Mouse (Mus musculus) heart, embryonic 11.5 days (tissue): Measurements from ENCODE around the gene Srcin1. TPM values are rescaled to one million over a fixed set of nuclear protein-coding genes. Genes with fewer than 3 reads are reported as not detected.

ENCODE experiments used
- ATAC-seq: fragments of 200-750 bp; cut with Nextera tagmentation; replicated peaks from 2 replicates; pipeline ENCODE4 v1.8.0; 2017; ENCODE audit warnings: moderate library complexity; ENCODE audit not compliant: insufficient number of reproducible peaks, low FRiP score, low TSS enrichment
- H3K27ac ChIP-seq: fragments of 300-500 bp; sonication (generic); 2 replicates; pipeline ENCODE4 v1.5.1; 2014; ENCODE audit warnings: mild to moderate bottlenecking, low read depth, low read length
- H3K27me3 ChIP-seq: fragments of 300-500 bp; sonication (generic); 2 replicates; pipeline ENCODE4 v1.6.1; 2014; ENCODE audit warnings: mild to moderate bottlenecking, low read length, mixed read lengths; ENCODE audit not compliant: control insufficient read depth, insufficient read depth
- H3K36me3 ChIP-seq: fragments of 300-500 bp; sonication (generic); 2 replicates; pipeline ENCODE4 v1.6.1; 2014; ENCODE audit warnings: mild to moderate bottlenecking, low read length, moderate library complexity, mixed read lengths; ENCODE audit not compliant: control insufficient read depth, insufficient read depth
- H3K4me1 ChIP-seq: fragments of 300-500 bp; sonication (generic); 2 replicates; pipeline ENCODE4 v1.6.1; 2014; ENCODE audit warnings: low read length; ENCODE audit not compliant: control insufficient read depth, insufficient read depth
- H3K4me2 ChIP-seq: fragments of 300-500 bp; sonication (generic); 2 replicates; pipeline ENCODE4 v1.6.1; 2014; ENCODE audit warnings: mild to moderate bottlenecking, moderate library complexity
- H3K4me3 ChIP-seq: fragments of 300-500 bp; sonication (generic); 2 replicates; pipeline ENCODE4 v1.5.1; 2014; ENCODE audit warnings: low read depth, low read length
- H3K9ac ChIP-seq: fragments of 300-500 bp; sonication (generic); 2 replicates; pipeline ENCODE4 v1.6.1; 2014; ENCODE audit warnings: mild to moderate bottlenecking, low read depth, low read length, moderate library complexity
- H3K9me3 ChIP-seq: fragments of 300-500 bp; sonication (generic); replicated peaks from 2 replicates; pipeline ENCODE4 v1.6.1; 2016; ENCODE audit warnings: low read length; ENCODE audit not compliant: control insufficient read depth
- WGBS: fragments of 180-500 bp; shearing (Covaris S2); extraction: QIAGEN DNeasy Blood & Tissue Kit; methylation state at CpG from one replicate; pipeline ENCODE4 v1.1.7; 2014; ENCODE audit not compliant: insufficient replicate concordance; 5-methylcytosine and 5-hydroxymethylcytosine counted together
- polyA plus RNA-seq: library from polyadenylated mRNA; unstranded; fragments of >200 nt; fragmentation: Nextera tagmentation; extraction: Ambion mirVana; gene quantifications from 2 replicates; pipeline ENCODE4 v1.2.1, GENCODE M21; 2014

Srcin1 gene
- polyA plus RNA-seq, 1 experiment from 2014 or later: 0.23 TPM

DNA sequence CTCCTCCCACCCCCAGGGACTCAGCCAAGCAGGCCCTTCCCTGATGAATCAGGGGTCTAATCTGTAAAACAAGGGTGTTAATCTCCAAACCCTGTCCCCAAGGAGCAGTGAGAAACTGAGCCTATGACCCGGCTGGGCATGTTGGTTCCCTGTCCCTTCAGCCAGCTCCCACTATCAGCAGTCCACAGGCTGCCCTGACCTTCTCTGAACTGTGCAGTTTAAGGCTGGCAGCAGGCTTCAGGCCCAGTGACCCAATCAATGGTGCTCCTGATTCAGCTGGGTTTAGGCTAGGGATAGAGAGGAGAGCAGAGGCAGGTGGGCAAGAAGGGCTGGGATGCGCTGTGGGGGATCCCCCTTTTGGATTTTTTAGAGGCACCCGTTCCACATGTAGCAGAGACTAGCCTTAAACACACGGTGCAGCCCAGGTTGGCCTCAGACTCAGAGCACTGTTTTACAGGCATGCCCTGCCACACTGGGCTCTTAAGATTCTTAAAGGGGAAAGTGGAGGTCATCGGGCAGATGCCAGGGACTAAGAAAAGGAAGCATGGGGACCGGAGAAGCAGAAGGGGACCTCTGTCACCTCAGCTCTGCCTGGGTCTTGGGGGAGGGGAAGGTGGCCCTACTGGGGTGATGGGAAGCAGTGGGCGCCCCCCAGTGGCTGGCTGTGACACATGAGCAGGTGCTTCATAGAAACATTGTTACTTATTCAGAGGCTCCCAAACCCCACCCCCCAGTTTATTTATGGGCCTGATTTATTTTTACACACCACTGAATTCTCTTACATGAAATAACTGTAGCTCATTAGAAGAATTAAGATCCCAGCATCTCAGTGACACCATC lies 19.2 kb downstream of the Srcin1 start:
- Histone ChIP-seq H3K4me1 (peaks cover 9% of the 10 kb centered on the region), H3K9me3 (no peaks in the 10 kb centered on the region), H3K9ac (no peak overlapping the region), H3K36me3 (no peaks in the 10 kb centered on the region), H3K4me3 (no peak overlapping the region), H3K27me3 (peaks cover 56% of the 10 kb centered on the region), H3K4me2 (no peak overlapping the region), H3K27ac (no peak overlapping the region)
- no peak for ATAC-seq
- WGBS: 18% methylated on average over 7 of the region's 7 CpGs

DNA sequence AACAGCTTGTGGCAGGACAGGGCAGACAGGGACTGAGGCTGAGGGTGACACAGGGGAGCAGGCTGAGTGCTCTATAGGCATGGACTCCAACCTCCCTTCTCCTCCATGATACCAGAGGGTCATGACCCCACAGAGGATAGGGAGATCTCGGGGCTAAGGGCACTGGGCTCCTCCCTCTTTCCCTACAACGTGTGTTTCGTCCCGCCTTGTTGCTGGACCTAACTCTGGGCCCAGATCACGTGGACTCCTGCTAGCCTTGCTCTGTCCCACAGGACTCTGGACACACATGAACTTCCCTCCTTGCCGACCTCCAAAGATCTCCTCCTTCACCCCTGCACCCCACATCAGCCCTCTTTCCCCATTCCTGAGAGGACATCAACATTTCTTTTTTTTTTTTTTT lies 20.8 kb downstream of the Srcin1 start:
- H3K36me3 ChIP-seq: no peaks in the 10 kb centered on the region
- H3K4me3 ChIP-seq: no peak overlapping the region
- H3K4me2 ChIP-seq: no peak overlapping the region
- no peaks in the 10 kb centered on the region for H3K9me3 ChIP-seq
- no peak overlapping the region for H3K9ac ChIP-seq
- H3K4me1 ChIP-seq: peaks cover 13% of the 10 kb centered on the region
- ATAC-seq: no peak
- H3K27ac ChIP-seq: no peak overlapping the region
- 34% methylated on average over 6 of the region's 6 CpGs for WGBS
- peaks cover 60% of the 10 kb centered on the region for H3K27me3 ChIP-seq

DNA sequence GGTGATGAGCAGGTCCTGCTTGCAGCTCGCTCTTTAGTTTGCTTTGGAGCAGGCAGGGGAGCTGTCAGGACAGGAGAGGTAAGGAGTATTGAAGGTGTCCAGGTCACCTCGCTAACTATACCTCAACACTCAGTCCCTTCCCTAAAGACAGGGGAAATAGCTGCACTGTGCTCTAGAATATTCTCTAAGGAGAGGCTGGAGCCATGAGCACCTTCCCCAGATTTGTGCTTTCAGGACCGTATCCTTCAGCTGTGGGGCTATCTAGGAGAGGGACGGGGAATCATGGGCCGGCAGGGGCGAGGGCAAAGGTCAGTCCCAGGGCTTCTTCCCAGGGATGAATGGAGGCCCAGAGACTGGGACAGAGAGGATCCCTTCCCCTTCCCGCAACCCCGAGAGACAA lies 23.8 kb downstream of the Srcin1 start:
- ATAC-seq: no peak
- WGBS: 12% methylated on average over 8 of the region's 8 CpGs
- H3K4me2 ChIP-seq: no peak overlapping the region
- H3K36me3 ChIP-seq: no peaks in the 10 kb centered on the region
- no peak overlapping the region for H3K27ac ChIP-seq
- peaks cover 10% of the 10 kb centered on the region for H3K4me1 ChIP-seq
- no peak overlapping the region for H3K4me3 ChIP-seq
- H3K27me3 ChIP-seq: peaks cover 76% of the 10 kb centered on the region
- no peak overlapping the region for H3K9ac ChIP-seq
- no peaks in the 10 kb centered on the region for H3K9me3 ChIP-seq

DNA sequence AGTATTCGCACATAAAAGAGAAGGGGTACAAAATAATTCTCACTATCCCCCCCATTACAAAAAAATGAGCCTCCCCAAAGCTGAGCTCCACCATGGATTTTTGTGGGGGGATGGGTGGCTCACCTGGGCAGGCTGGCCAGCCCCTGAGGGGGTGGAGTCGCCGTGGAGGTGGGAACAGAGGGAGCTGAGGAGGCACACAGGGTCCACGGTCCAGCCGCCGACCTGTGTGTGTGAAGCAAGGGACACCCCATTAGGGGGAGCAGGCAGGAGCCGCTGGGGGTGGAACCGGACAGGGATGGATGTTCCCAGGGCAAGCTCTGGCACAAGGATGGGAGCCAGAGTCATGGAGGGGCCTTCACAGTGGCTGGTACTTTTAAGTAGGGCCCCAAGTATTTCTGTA lies 27.2 kb downstream of the Srcin1 start:
- Histone ChIP-seq H3K4me3 (no peak overlapping the region), H3K4me2 (no peak overlapping the region), H3K36me3 (no peaks in the 10 kb centered on the region), H3K9ac (no peak overlapping the region), H3K9me3 (no peaks in the 10 kb centered on the region), H3K27ac (no peak overlapping the region), H3K27me3 (peaks cover 94% of the 10 kb centered on the region), H3K4me1 (peaks cover 14% of the 10 kb centered on the region)
- WGBS: 25% methylated on average over 8 of the region's 8 CpGs
- ATAC-seq: no peak

DNA sequence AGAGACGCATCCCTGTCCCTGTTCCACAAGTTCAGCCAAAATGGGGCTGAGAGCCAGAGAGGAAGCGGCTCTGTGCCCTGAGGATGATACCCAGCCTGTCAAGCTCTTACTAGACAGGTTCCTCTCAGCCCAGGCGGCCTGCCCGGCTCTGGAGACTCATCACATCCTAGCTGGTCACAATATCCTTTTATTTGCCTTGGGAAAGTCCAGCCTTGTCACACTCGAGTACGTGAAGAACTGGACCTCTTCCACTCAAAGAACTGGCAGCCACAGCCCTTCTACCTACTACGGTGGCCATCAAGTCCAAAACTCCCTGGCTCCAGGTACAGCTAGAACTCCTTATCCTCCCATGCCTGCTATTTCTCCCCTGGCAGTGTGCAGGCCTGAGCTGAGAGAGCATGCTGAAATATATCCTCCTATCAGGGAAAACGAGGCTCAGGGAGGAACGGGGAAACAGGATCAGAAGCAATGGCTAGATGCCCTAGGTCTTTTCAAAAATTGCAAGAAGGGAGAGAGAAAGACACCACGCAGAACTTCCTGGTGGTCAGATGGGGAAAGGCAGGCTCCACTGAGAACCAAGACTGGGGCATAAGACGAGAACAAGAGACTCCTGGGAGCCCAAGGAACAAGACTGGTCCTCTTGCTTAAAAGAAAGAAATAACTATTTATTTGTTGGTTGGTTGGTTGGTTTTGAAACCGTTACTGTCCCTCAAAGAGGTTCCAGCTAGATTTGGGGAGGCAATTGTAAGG lies 27.9 kb downstream of the Srcin1 start:
- ATAC-seq: no peak
- H3K9me3 ChIP-seq: no peaks in the 10 kb centered on the region
- no peak overlapping the region for H3K4me2 ChIP-seq
- no peak overlapping the region for H3K27ac ChIP-seq
- WGBS: 52% methylated on average over 12 of the region's 12 CpGs
- no peak overlapping the region for H3K4me3 ChIP-seq
- peaks cover 100% of the 10 kb centered on the region for H3K27me3 ChIP-seq
- H3K9ac ChIP-seq: no peak overlapping the region
- H3K36me3 ChIP-seq: no peaks in the 10 kb centered on the region
- H3K4me1 ChIP-seq: peaks cover 14% of the 10 kb centered on the region

DNA sequence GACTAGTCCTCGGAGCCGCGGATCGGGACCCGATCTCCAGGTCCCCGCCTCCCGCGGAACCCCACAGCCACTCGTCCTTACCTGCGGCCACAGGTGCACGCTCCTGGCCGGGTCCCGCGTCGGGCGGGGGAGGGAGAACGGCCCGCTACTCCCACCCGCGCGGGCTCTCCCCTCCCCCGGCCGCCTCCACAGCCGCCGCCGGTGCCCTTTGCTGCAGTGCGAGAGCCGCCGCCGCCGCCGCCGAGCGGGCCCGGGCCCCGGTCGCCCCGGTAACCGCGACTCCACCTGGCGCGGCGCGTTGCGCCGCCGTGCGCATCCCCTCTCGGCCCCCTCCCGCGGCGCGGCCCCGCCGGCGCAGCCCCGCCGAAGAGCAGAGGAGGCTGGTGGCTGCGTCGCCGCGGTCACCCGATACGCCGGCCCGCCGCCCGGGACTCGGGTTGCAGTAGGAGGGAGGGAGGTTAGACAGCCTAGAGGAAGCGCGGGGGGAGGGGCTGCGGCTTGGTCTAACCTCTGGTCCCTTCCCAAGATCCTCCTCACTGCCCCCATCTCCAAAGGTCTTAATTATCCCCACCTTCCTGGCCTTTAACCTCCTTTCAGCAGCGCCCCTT lies 29.1 kb downstream of the Srcin1 start:
- H3K27ac ChIP-seq: no peak overlapping the region
- H3K4me1 ChIP-seq: peaks cover 14% of the 10 kb centered on the region
- H3K4me3 ChIP-seq: peak overlapping the region; percentile 65
- H3K9ac ChIP-seq: peak overlapping the region; percentile 59; the same call in 1 of the 2 replicates
- ATAC-seq: no peak
- H3K27me3 ChIP-seq: peaks cover 100% of the 10 kb centered on the region
- peak overlapping the region; percentile 99 for H3K4me2 ChIP-seq
- H3K9me3 ChIP-seq: no peaks in the 10 kb centered on the region
- under 1% methylated on average over 52 of the region's 73 CpGs for WGBS
- no peaks in the 10 kb centered on the region for H3K36me3 ChIP-seq

DNA sequence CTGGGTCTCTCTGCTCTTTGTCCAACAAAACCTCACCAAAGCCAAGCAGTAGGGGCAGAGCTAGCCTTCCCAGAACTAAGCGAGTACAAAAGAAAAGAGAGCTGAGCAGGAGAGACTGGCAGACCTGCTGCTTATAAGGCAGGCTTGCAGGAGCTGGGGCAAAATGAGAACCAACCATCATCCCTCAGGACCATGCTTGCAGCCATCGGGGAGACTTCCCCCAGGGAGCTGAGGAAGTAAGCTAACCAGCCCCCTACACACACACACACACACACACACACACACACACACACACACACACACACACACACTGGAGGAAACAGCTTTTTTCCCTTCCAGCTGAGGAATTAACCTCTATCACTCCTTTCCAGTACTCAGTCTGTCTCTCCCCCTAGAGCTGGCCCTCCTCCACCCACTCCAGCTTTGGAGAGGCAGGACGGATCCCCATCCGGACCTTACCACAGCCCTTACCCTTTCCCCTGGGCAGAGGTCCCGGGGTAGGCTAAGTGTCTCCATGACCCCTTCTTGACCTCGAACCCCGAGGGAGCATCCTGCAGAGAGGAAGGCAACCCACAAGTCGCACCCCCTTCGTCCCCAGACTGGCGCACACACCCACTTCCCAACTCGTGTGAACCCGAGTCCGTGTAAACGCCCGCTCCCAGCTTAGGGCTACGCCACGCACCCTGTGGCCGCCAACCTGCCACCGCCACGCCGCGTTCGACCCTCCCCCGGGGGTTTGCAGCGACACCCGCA lies 30.0 kb downstream of the Srcin1 start:
- Histone ChIP-seq H3K9ac (peak overlapping the region; percentile 59; the same call in 1 of the 2 replicates), H3K27me3 (peaks cover 99% of the 10 kb centered on the region), H3K4me3 (peak overlapping the region; percentile 65), H3K4me2 (peak overlapping the region; percentile 99), H3K9me3 (no peaks in the 10 kb centered on the region), H3K36me3 (no peaks in the 10 kb centered on the region), H3K4me1 (peaks cover 8% of the 10 kb centered on the region), H3K27ac (no peak overlapping the region)
- no peak for ATAC-seq
- WGBS: 4% methylated on average over 26 of the region's 26 CpGs

DNA sequence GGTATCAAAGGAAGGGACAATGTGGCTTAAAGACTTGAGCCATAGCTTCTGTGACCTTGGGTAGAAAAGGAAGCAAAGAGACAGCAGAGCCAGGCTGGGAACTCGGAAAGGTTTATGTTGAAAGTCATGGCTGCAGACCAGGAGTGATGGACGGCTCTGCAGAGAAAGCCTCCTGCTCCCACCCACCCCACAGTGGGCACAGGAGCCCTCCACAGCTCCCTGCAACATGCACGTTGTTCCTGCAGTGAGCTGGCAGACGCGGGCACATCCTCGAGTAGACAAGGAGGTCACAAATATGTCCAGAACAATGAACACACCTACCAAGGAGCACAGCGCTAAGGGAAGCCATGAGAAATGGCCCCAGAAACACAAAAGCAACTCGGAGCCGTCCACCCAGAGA lies 32.1 kb downstream of the Srcin1 start:
- H3K9ac ChIP-seq: no peak overlapping the region
- ATAC-seq: no peak
- 73% methylated on average over 9 of the region's 9 CpGs for whole genome bisulfite sequencing
- no peak overlapping the region for H3K4me3 ChIP-seq
- H3K27me3 ChIP-seq: peaks cover 87% of the 10 kb centered on the region
- H3K9me3 ChIP-seq: no peaks in the 10 kb centered on the region
- no peaks in the 10 kb centered on the region for H3K36me3 ChIP-seq
- H3K27ac ChIP-seq: no peak overlapping the region
- peaks cover 8% of the 10 kb centered on the region for H3K4me1 ChIP-seq
- no peak overlapping the region for H3K4me2 ChIP-seq
